Mouse (Mus musculus): ENCODE data around the gene Tmem45b.
A peak's percentile ranks its signal among the peaks of the same experiment; 100 is the strongest.

Gene Tmem45b

DNA sequence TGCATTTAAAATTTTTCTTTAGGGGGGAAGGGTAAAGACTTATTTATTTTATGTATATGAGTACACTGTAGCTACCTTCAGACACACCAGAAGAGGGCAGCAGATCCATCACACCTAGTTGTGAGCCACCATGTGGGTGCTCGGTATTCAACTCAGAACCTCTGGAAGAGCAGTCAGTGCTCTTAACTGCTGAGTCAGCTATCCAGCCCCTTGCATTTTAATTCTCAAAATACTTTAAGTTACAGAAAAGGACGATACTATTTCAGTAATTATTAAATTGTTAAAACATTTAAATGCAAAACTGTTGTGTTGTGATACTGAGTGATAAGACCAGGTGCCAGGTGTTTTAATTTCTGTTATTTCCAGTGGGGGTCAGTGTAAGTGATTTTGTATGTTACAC is 60.0 kb downstream of the Tmem45b start:
- no peak for DNase-seq (ENCODE audit: low read depth, low spot score)

DNA sequence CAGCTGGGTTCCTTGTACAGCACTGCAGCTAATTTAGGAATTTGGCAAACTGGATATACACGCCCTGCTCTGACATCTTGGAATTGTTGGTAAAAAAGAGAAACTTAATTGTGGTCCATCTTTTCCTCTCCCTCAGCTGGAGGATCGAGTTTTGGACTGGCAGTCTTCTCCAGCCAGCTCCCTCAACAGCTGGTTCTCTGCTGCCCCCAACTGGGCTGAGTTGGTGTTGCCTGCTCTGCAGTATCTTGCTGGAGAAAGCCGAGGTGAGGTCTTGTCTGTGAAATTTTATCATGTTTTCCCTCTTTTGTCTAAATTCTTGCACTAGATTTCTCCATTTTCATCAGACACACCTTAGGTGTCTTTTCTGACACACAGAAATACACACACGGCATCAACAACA is 63.8 kb downstream of the Tmem45b start:
- DNase-seq (ENCODE audit: low read depth, low spot score): peak; percentile 25

DNA sequence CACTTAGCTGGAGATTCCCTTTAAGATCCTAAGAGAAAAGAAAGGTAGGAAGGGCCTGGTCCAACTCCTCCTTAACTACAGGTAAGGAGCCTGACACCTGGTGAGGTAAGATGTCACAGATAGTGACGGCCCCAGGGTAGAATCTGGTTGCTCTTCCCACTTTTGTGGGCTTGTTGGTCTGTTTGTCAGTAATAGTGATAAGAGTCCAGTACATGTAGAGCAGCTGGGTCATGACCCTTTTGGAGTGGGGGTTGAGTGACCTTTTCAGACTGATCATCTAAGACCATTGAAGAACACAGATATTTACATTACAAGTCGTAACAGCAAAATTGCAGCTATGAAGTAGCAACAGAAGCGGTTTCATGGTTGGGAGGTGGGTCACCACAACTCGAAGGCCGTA is 77.1 kb downstream of the Tmem45b start:
- no peak for DNase-seq (ENCODE audit: low read depth, low spot score)

DNA sequence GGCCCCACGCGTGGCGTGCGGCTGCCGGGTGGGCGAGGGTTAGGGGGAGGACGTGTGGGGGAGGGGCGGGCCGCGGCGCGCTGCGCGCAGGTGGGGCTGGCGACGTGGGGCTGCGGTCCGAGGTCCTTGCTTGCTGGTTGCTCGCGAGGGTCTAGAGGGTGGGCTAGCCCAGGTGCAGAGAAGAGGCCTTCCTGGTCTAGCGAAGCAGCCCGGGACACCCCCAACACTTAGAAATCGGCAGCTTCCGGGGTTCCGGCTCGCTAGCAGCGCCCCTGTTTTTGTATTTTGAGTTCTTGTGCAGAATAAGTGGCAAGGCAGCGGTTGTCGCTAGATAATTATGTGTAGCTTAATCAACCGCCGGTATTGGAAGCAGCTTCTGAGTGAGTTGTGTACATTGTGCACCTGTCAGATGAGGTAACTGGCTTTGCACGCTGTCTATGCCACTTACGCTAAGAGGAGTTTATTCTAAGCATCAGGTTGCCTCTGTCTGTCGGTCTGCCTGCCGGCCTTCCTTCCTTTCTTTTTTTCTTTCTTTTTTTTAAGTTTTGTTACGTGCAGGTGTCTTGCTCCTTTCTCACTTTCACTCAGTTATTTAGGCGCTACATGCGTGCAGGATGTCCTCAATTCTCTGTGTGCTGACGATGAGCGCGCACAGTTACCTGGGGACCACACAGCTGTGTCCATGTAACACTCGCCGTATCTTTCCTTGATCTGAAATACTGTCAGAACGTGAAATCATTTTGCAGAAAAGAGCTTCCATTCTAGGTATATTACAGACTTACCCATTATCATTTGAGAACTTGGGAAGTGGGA is 77.7 kb downstream of the Tmem45b start:
- peak; percentile 22 for DNase-seq (ENCODE audit: low read depth, low spot score)

- DNase-seq (ENCODE audit: low read depth, low spot score): peak; percentile 88
Observed at GRCm38 (mm10) chr9:31385947-31386354, 78.3 kb downstream of the Tmem45b start, which contains the start of gene Nfrkb. Gene Nfrkb (plus strand): TSS chr9:31386192.

GRCm38 (mm10) chr9:31385500-31385869 is 78.8 kb downstream of the Tmem45b start:
- no peak for DNase-seq (ENCODE audit: low read depth, low spot score)

DNA sequence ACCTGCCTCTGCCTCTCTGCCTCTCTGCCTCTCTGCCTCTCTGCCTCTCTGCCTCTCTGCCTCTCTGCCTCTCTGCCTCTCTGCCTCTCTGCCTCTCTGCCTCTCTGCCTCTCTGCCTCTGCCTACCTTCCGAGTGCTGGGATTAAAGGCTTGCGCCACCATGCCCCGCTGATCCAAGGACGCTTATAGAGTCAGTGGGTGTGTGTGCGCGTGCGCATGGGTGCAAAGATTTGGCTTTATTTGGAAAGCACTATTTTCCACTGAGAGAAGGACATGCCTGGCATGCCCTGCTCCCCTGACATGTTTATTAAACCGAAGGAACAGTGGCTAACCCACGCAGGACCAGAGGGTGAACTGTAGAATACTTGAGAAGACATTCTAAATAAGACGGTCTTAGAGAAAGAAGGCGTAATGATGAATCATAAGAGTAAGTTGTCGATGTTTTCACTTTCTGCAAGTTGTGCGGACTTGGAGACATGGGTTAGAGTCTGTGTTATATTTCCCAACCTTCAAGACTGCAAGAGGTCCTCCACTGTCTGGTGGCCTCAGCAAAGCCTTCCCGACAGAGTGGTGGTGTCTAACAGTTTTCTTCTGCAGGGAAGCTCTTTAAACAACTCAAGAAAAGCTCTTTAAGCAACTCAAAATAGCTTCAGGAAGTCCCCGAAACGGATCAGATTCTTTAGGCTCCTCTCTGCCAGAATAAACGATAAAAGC is 79.3 kb downstream of the Tmem45b start:
- DNase-seq (ENCODE audit: low read depth, low spot score): no peak

GRCm38 (mm10) chr9:31376661-31377060 is 87.6 kb downstream of the Tmem45b start:
- no peak for DNase-seq (ENCODE audit: low read depth, low spot score)

Data from c-Kit-negative CD71-positive TER-119-positive erythroid progenitor cells, embryonic 14.5 days (primary cell).